Mouse (Mus musculus): ENCODE data around the gene Nebl. TPM values are rescaled to one million over a fixed set of nuclear protein-coding genes. Genes with fewer than 3 reads are reported as not detected.

Nebl gene
- polyA plus RNA-seq, 1 experiment = 6.5 TPM

DNA sequence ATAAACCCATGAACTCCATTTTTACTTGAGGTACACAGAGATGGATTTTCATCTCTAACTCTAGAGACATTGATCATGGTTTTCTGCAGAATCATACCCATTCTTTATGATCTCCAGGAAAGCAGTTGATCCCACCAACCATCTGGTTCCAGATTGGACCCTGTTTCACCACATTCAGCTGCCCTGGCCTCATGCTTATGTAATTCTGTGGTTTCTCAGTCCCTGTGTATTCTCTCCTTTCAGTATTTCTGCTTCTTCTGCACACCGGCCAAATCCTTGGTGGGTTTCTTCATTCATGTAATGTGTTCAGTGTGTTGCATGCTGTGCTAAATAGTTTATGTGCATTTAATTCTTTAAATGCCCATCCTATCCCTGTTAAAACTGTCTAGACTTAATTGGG, 292.9 kb downstream of the Nebl start:
- no peak for DNase-seq (ENCODE audit: low read depth in 1 of 2, low spot score in 2 of 2)
- TF ChIP-seq CTCF (IDR thresholded peaks at IDR 0.05; ENCODE audit: extremely low read depth, insufficient read depth, insufficient read length, insufficient replicate concordance) = no peak
- TF ChIP-seq POLR2A (IDR thresholded peaks at IDR 0.05; ENCODE audit: low read depth, low read length) = no peak
- H3K27me3 ChIP-seq (ENCODE audit: control insufficient read depth, insufficient read depth, low read length) = no peaks in the 10 kb centered on the region
- H3K36me3 ChIP-seq (ENCODE audit: control insufficient read depth, insufficient read depth, low read length) = no peaks in the 10 kb centered on the region
- H3K27ac ChIP-seq (ENCODE audit: insufficient read depth, low read length) = no peak overlapping the region
- WGBS = 24% methylated on average over 1 of the region's 1 CpGs
- H3K4me3 ChIP-seq (ENCODE audit: extremely low read depth, insufficient read depth, insufficient read length) = no peak overlapping the region
- H3K4me1 ChIP-seq (ENCODE audit: control insufficient read depth, insufficient read depth, insufficient read length) = no peaks in the 10 kb centered on the region

DNA sequence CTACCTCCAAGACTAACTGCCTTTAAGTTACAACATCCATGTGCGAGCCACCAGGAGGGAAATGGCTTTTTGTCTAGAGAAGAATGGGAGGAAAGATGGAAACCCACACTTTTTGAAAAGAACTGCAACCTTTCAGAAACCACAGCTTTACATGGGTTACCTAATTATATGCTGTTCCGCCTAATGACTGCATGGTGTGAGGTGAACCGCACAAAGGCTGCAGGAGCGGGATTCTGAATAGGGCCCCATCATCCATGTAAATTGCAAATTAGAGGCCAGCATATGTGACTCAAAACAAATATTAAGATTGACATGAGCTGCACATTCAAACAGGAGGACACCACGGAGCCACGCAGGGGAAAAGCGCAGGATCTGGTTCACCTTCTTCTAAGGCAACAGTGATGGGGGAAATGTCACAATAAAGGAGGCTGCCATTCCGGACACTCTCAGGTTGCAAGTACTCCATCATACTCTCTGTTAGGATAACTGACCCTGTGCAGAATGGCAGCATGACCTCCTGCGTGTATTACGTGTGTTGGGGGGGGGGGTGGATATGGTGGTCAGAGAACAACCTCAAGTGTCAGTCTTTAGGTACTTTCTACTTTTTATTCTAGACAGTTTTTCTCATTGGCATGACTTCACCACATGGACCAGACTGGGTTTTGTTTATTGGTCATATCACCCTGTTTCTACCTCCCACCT, 294.4 kb downstream of the Nebl start:
- H3K4me3 ChIP-seq (ENCODE audit: extremely low read depth, insufficient read depth, insufficient read length) = no peak overlapping the region
- no peaks in the 10 kb centered on the region for H3K36me3 ChIP-seq (ENCODE audit: control insufficient read depth, insufficient read depth, low read length)
- no peaks in the 10 kb centered on the region for H3K4me1 ChIP-seq (ENCODE audit: control insufficient read depth, insufficient read depth, insufficient read length)
- WGBS = 91% methylated on average over 10 of the region's 10 CpGs
- no peak for DNase-seq (ENCODE audit: low read depth in 1 of 2, low spot score in 2 of 2)
- no peak overlapping the region for H3K27ac ChIP-seq (ENCODE audit: insufficient read depth, low read length)
- no peak for TF ChIP-seq CTCF (IDR thresholded peaks at IDR 0.05; ENCODE audit: extremely low read depth, insufficient read depth, insufficient read length, insufficient replicate concordance)
- TF ChIP-seq POLR2A (IDR thresholded peaks at IDR 0.05; ENCODE audit: low read depth, low read length) = no peak
- no peaks in the 10 kb centered on the region for H3K27me3 ChIP-seq (ENCODE audit: control insufficient read depth, insufficient read depth, low read length)

DNA sequence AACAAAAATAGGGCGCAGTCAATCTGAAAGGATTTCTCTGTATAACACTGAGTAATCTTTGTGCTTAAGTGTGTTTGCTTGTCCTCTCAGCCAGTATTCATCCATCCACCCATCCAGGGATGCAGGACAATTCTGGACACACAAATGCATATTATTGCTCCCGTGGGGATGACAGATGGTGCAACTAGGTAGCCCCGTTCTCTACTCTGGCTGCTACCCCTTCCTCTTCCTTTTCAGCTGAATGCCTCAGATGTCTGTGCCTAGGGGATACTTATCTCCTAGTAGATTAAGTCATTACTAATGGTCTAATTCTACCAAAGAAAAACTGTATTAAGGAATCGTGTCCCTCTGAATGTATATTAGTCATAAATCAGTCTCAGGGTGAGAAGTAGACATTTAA, 296.0 kb downstream of the Nebl start:
- no peak overlapping the region for H3K4me3 ChIP-seq (ENCODE audit: extremely low read depth, insufficient read depth, insufficient read length)
- no peaks in the 10 kb centered on the region for H3K27me3 ChIP-seq (ENCODE audit: control insufficient read depth, insufficient read depth, low read length)
- no peak for DNase-seq (ENCODE audit: low read depth in 1 of 2, low spot score in 2 of 2)
- TF ChIP-seq POLR2A (IDR thresholded peaks at IDR 0.05; ENCODE audit: low read depth, low read length) (no peak), CTCF (IDR thresholded peaks at IDR 0.05; ENCODE audit: extremely low read depth, insufficient read depth, insufficient read length, insufficient replicate concordance) (no peak)
- no peak overlapping the region for H3K27ac ChIP-seq (ENCODE audit: insufficient read depth, low read length)
- H3K4me1 ChIP-seq (ENCODE audit: control insufficient read depth, insufficient read depth, insufficient read length) = no peaks in the 10 kb centered on the region
- whole genome bisulfite sequencing = 77% methylated on average over 4 of the region's 4 CpGs
- H3K36me3 ChIP-seq (ENCODE audit: control insufficient read depth, insufficient read depth, low read length) = no peaks in the 10 kb centered on the region

DNA sequence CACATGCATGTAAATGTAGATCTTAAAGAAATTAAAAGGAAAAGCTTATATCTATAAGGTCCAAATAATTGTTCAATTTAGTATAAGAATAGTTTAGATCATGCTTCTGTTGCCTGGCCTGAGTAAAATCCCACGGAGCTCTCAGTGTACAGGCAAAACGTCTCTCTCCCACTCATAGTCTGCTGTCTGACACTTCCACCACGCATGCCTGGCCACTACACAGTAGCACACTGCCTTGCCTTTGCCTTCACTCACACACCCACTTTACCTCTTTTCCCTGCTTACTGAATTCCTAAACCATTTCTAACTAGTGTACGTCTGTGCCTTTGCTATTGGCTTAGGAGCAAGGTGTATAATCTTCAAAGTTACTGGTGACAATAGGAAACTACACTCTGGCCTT, 302.2 kb downstream of the Nebl start:
- H3K4me1 ChIP-seq (ENCODE audit: control insufficient read depth, insufficient read depth, insufficient read length) = no peaks in the 10 kb centered on the region
- no peak for TF ChIP-seq POLR2A (IDR thresholded peaks at IDR 0.05; ENCODE audit: low read depth, low read length)
- TF ChIP-seq CTCF (IDR thresholded peaks at IDR 0.05; ENCODE audit: extremely low read depth, insufficient read depth, insufficient read length, insufficient replicate concordance) = no peak
- no peak overlapping the region for H3K27ac ChIP-seq (ENCODE audit: insufficient read depth, low read length)
- H3K27me3 ChIP-seq (ENCODE audit: control insufficient read depth, insufficient read depth, low read length) = no peaks in the 10 kb centered on the region
- DNase-seq (ENCODE audit: low read depth in 1 of 2, low spot score in 2 of 2) = no peak
- WGBS = 87% methylated on average over 4 of the region's 4 CpGs
- no peaks in the 10 kb centered on the region for H3K36me3 ChIP-seq (ENCODE audit: control insufficient read depth, insufficient read depth, low read length)
- no peak overlapping the region for H3K4me3 ChIP-seq (ENCODE audit: extremely low read depth, insufficient read depth, insufficient read length)

DNA sequence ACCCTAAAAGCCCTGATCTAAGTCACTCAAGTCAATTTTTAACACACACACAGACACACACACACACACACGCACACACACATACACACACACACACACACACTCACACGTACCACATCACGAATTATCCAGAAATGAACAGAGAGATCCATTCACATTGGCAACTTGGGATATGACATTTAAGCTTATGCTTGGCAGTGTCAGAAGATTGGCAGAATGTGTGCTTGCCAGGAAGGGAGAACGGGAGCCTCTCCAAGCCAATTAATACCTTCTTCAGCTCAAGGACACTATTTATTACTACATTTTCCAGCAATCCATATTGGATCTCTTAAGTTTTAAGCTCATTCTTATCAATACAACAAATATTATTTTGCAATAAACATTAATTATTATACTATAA, 303.1 kb downstream of the Nebl start:
- H3K4me3 ChIP-seq (ENCODE audit: extremely low read depth, insufficient read depth, insufficient read length) = no peak overlapping the region
- TF ChIP-seq POLR2A (IDR thresholded peaks at IDR 0.05; ENCODE audit: low read depth, low read length) (no peak), CTCF (IDR thresholded peaks at IDR 0.05; ENCODE audit: extremely low read depth, insufficient read depth, insufficient read length, insufficient replicate concordance) (no peak)
- H3K36me3 ChIP-seq (ENCODE audit: control insufficient read depth, insufficient read depth, low read length) = no peaks in the 10 kb centered on the region
- DNase-seq (ENCODE audit: low read depth in 1 of 2, low spot score in 2 of 2) = no peak
- 94% methylated on average over 4 of the region's 4 CpGs for WGBS
- H3K27me3 ChIP-seq (ENCODE audit: control insufficient read depth, insufficient read depth, low read length) = no peaks in the 10 kb centered on the region
- H3K27ac ChIP-seq (ENCODE audit: insufficient read depth, low read length) = no peak overlapping the region
- no peaks in the 10 kb centered on the region for H3K4me1 ChIP-seq (ENCODE audit: control insufficient read depth, insufficient read depth, insufficient read length)

DNA sequence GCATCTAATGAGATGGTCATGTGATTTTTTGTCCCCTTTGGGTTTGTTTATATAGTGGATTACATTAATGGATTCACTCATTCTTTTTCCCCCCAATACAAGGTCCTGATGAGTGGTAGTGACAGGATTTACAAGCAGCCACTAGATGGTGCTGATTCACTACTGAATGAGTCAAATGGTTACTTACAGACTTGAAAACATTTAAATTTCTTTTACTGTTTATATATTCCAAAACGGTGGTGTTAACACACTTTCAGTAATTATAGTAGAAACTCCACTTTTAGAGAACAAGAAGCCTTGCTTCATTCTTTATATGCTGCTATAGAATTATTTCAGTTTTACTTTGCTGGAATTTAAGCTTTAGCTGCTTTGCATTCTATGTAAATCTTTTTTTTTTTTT, 308.3 kb downstream of the Nebl start:
- Histone ChIP-seq H3K27me3 (ENCODE audit: control insufficient read depth, insufficient read depth, low read length) (no peaks in the 10 kb centered on the region), H3K27ac (ENCODE audit: insufficient read depth, low read length) (no peak overlapping the region), H3K36me3 (ENCODE audit: control insufficient read depth, insufficient read depth, low read length) (no peaks in the 10 kb centered on the region), H3K4me1 (ENCODE audit: control insufficient read depth, insufficient read depth, insufficient read length) (no peaks in the 10 kb centered on the region), H3K4me3 (ENCODE audit: extremely low read depth, insufficient read depth, insufficient read length) (no peak overlapping the region)
- no peak for TF ChIP-seq CTCF (IDR thresholded peaks at IDR 0.05; ENCODE audit: extremely low read depth, insufficient read depth, insufficient read length, insufficient replicate concordance)
- no peak for DNase-seq (ENCODE audit: low read depth in 1 of 2, low spot score in 2 of 2)
- WGBS = 2% methylated on average over 1 of the region's 1 CpGs

DNA sequence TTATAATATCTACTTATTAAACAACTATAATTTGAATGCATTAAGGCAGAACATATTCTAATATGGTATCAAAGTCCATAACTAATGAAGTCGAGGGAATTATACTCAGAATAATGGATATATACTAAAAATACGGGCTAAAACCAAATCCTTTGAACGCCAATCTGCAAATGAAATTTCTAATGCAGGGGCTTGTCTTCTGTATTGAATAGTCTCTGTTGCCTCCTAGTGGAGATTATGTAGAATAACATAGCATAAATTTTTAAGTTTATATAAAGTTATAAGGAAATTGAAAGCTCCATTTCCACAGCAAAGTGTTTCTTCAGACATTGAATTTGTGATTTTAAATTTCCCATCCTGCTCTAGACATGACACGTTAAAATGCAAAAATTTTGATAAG, 315.9 kb downstream of the Nebl start:
- DNase-seq (ENCODE audit: low read depth in 1 of 2, low spot score in 2 of 2) = no peak
- Histone ChIP-seq H3K27ac (ENCODE audit: insufficient read depth, low read length) (no peak overlapping the region), H3K36me3 (ENCODE audit: control insufficient read depth, insufficient read depth, low read length) (no peaks in the 10 kb centered on the region), H3K4me1 (ENCODE audit: control insufficient read depth, insufficient read depth, insufficient read length) (no peaks in the 10 kb centered on the region), H3K4me3 (ENCODE audit: extremely low read depth, insufficient read depth, insufficient read length) (no peak overlapping the region), H3K27me3 (ENCODE audit: control insufficient read depth, insufficient read depth, low read length) (no peaks in the 10 kb centered on the region)
- TF ChIP-seq POLR2A (IDR thresholded peaks at IDR 0.05; ENCODE audit: low read depth, low read length) (no peak), CTCF (IDR thresholded peaks at IDR 0.05; ENCODE audit: extremely low read depth, insufficient read depth, insufficient read length, insufficient replicate concordance) (no peak)
- WGBS = 13% methylated on average over 4 of the region's 4 CpGs

All from spleen, adult 2 months (tissue).